Mouse (Mus musculus) hindbrain, embryonic 14.5 days (tissue): ENCODE measurements around the gene Brms1. TPM values are rescaled to one million over a fixed set of nuclear protein-coding genes. Genes with fewer than 3 reads are reported as not detected.
A peak's percentile ranks its signal among the peaks of the same experiment; 100 is the strongest.

Experiments used
- ATAC-seq: fragments of 200-750 bp; cut with Nextera tagmentation; 2 replicates; pipeline ENCODE4 v1.8.0; 2017; ENCODE audit warnings: moderate number of reproducible peaks, mild to moderate bottlenecking, moderate TSS enrichment, moderate library complexity; ENCODE audit not compliant: low FRiP score
- DNase-seq: peaks from one replicate; pipeline ENCODE4 v3.0.0-alpha.2; 2015; ENCODE audit warnings: low spot score
- H3K27ac ChIP-seq: fragments of 300-500 bp; sonication (generic); 2 replicates; pipeline ENCODE4 v1.5.1; 2014; ENCODE audit warnings: mild to moderate bottlenecking, moderate library complexity
- H3K27me3 ChIP-seq: fragments of 300-500 bp; sonication (generic); 2 replicates; pipeline ENCODE4 v1.6.1; 2014; ENCODE audit warnings: mild to moderate bottlenecking, low read length, mixed read lengths; ENCODE audit not compliant: control insufficient read depth, insufficient read depth
- H3K36me3 ChIP-seq: fragments of 300-500 bp; sonication (generic); replicated peaks from 2 replicates; pipeline ENCODE4 v1.6.1; 2014; ENCODE audit not compliant: control insufficient read depth, insufficient read depth
- H3K4me1 ChIP-seq: fragments of 300-500 bp; sonication (generic); replicated peaks from 2 replicates; pipeline ENCODE4 v1.6.1; 2014; ENCODE audit warnings: antibody characterized with exemption, low read length, mixed read lengths; ENCODE audit not compliant: control insufficient read depth, insufficient read depth
- H3K4me2 ChIP-seq: fragments of 300-500 bp; sonication (generic); replicated peaks from 2 replicates; pipeline ENCODE4 v1.6.1; 2014; ENCODE audit warnings: mild to moderate bottlenecking, moderate library complexity
- H3K4me3 ChIP-seq: fragments of 300-500 bp; sonication (generic); replicated peaks from 2 replicates; pipeline ENCODE4 v1.5.1; 2014; ENCODE audit warnings: mild to moderate bottlenecking, low read length
- H3K9ac ChIP-seq: fragments of 300-500 bp; sonication (generic); 2 replicates; pipeline ENCODE4 v1.6.1; 2014
- H3K9me3 ChIP-seq: fragments of 300-500 bp; sonication (generic); 2 replicates; pipeline ENCODE4 v1.6.1; 2016; ENCODE audit warnings: low read length; ENCODE audit not compliant: control insufficient read depth
- WGBS: fragments of 180-500 bp; shearing (Covaris S2); extraction: QIAGEN DNeasy Blood & Tissue Kit; methylation state at CpG from one replicate; pipeline ENCODE4 v1.1.7; 2014; 5-methylcytosine and 5-hydroxymethylcytosine counted together
- polyA plus RNA-seq: library from polyadenylated mRNA; unstranded; fragments of >200 nt; fragmentation: Nextera tagmentation; extraction: Ambion mirVana; gene quantifications from 2 replicates; pipeline ENCODE4 v1.2.1, GENCODE M21; 2014

The Brms1 gene
- polyA plus RNA-seq, 1 experiment from 2014 or later = 28.6 TPM

DNA sequence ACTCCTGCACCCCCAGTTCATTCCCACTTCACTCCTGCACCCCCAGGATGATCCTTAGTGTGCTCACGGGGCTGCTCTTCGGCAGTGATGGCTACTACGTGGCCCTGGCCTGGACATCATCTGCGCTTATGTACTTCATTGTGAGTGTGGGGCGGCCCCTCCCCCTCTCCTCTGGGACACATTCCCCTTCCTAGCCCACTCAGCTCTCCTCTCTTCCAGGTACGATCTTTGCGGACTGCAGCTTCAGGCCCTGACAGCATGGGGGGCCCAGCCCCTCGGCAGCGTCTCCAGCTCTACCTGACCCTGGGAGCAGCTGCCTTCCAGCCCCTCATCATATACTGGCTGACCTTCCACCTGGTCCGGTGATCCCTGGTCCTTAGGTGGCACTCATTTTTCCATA lies 50.9 kb downstream of the Brms1 start:
- peak overlapping the region; percentile 26; the same call in 1 of the 2 replicates for H3K9ac ChIP-seq
- H3K36me3 ChIP-seq = peaks cover 40% of the 10 kb centered on the region
- ATAC-seq (no peak), DNase-seq (no peak)
- no peak overlapping the region for H3K4me2 ChIP-seq
- no peaks in the 10 kb centered on the region for H3K27me3 ChIP-seq
- no peak overlapping the region for H3K27ac ChIP-seq
- peaks cover 52% of the 10 kb centered on the region for H3K4me1 ChIP-seq
- WGBS = 84% methylated on average over 10 of the region's 10 CpGs
- no peaks in the 10 kb centered on the region for H3K9me3 ChIP-seq
- H3K4me3 ChIP-seq = no peak overlapping the region

DNA sequence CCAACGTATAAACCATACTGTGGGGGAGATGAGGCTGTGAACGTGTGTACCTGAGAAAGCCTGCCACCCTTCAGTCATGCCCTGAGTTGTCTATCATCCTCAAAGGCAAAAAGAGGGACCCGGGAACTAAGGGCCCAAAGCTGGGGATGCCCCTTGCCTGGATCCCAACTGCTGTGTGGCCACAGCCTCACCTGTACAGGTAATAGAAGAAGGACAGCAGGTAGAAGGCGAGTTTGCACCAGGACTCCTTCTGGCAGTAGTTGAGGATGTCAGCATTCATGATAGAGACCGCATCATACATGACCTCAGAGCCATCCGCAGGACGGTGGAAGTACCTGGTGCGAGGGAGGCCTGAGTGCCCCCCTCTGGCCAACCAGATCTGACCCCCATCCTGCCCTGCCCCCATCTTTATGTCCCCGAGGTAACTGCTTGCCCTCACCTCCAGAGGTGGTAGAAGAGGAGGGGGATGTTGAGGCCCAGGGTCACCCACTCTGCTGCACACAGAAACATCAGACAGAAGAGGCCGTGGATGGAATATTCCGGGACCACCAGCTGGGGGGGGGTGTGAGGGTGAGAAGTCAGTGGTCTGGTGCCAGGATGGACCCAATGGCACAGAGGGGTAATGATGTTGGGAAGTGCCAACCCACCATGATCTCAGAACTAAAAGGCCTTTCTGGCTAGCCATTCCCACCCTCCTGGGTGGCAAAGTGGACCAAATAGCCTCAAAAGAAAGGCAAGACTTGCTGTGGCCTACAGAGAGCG lies 52.5 kb downstream of the Brms1 start:
- Histone ChIP-seq H3K4me2 (peak overlapping the region; percentile 56), H3K9me3 (no peaks in the 10 kb centered on the region), H3K9ac (peak overlapping the region; percentile 50), H3K4me3 (peak overlapping the region; percentile 69), H3K36me3 (peaks cover 40% of the 10 kb centered on the region), H3K4me1 (peaks cover 50% of the 10 kb centered on the region), H3K27ac (peak overlapping the region; percentile 96), H3K27me3 (no peaks in the 10 kb centered on the region)
- DNase-seq (no peak), ATAC-seq (no peak)
- WGBS = 77% methylated on average over 12 of the region's 12 CpGs

DNA sequence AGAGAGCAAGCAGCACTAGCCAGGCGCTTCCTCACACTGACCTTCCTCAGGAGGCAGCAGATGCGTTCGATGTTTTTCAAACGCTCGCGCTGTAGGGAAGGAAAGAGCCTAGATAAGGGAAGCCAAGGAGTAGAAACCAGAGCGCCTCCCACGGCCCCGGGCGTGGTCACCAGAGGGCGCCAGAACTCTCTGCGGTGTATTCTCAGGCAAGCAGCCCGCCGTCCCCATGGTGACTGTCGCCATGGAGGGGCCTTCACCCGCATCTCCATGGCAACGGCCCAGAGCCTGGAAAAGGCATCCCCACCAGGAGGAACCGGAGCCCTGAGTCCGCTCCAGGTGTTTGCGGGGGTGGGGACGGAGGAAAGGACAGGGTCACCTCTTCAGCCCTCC lies 53.1 kb downstream of the Brms1 start:
- Histone ChIP-seq H3K9ac (peak overlapping the region; percentile 99), H3K4me3 (peak overlapping the region; percentile 69)
- ATAC-seq = peak; percentile 51

DNA sequence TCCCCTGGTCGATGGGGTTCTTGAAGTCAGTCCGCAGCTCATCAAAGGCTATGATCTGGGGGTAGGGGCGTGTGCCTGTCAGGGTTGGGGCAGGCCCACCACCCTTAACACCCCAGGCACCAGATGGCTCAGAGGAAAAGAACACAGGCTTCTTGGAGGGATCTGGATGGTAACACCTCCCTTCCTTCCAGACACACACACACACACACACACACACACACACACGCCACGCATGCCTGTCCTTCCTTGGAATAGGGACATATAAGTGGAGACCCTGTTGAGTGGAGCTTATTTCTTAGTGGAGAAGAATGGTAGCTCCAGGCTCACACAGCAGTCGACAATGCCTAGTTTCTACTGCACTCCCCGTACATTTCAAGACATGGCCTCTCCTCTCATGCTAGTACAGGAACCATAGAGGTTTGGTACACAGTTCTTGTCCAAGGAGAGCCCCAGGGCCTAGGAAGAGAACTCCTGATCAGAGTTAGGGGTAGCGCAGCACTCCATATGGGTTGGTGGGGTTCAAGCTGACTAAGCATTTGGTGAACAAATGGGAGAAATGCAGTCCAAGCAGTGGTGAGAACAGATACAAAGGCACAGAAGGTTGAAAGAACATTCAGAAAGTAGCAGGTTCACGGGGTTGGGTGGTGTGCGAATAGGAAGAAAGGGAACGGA lies 53.7 kb downstream of the Brms1 start:
- H3K9ac ChIP-seq = peak overlapping the region; percentile 99
- WGBS = 26% methylated on average over 11 of the region's 11 CpGs
- no peaks in the 10 kb centered on the region for H3K9me3 ChIP-seq
- H3K36me3 ChIP-seq = peaks cover 46% of the 10 kb centered on the region
- DNase-seq (no peak), ATAC-seq (no peak)
- H3K4me2 ChIP-seq = peak overlapping the region; percentile 56
- no peaks in the 10 kb centered on the region for H3K27me3 ChIP-seq
- peak overlapping the region; percentile 96 for H3K27ac ChIP-seq
- peaks cover 49% of the 10 kb centered on the region for H3K4me1 ChIP-seq
- peak overlapping the region; percentile 69 for H3K4me3 ChIP-seq

More for the DNA sequence above, 53.1 kb downstream of the Brms1 start:
- Histone ChIP-seq H3K9me3 (no peaks in the 10 kb centered on the region), H3K27me3 (no peaks in the 10 kb centered on the region), H3K36me3 (peaks cover 40% of the 10 kb centered on the region), H3K27ac (peak overlapping the region; percentile 96), H3K4me1 (peaks cover 52% of the 10 kb centered on the region), H3K4me2 (peak overlapping the region; percentile 56)
- DNase-seq = peak; percentile 93
- WGBS = under 1% methylated on average over 20 of the region's 21 CpGs

DNA sequence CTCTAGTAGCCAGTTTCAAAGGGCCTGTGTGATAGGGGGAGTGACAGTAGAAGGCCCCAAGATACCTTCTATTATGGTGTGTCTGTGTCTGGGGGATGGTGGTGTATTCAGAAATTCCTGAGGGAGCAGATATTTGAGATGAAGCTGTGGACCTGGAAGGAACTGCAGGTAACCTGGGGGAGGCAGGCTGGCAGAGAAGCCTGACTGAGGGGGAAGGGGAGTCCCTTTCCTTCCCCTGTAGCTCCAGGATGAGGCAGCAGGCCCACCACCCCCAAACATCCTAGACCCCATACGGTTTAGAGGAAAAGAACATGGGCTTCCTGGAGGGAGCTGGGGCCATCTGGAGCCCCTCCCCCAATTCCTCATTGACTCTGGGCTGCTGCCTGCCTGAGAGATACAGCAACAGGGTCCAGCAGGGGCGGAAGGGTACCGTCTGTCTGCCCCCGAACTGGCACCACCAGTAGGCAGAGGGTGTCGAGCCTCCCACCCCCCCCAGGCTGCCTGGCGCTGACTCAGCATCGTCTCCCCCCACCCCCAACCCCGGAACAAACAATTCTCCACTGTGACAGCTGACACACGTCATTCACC lies 54.8 kb downstream of the Brms1 start:
- peak overlapping the region; percentile 56 for H3K4me2 ChIP-seq
- WGBS = 6% methylated on average over 9 of the region's 9 CpGs
- no peaks in the 10 kb centered on the region for H3K9me3 ChIP-seq
- H3K4me1 ChIP-seq = peaks cover 49% of the 10 kb centered on the region
- no peak for DNase-seq
- H3K4me3 ChIP-seq = peak overlapping the region; percentile 69
- H3K27me3 ChIP-seq = no peaks in the 10 kb centered on the region
- ATAC-seq = no peak
- H3K27ac ChIP-seq = peak overlapping the region; percentile 96
- H3K9ac ChIP-seq = peak overlapping the region; percentile 99
- H3K36me3 ChIP-seq = peaks cover 48% of the 10 kb centered on the region

DNA sequence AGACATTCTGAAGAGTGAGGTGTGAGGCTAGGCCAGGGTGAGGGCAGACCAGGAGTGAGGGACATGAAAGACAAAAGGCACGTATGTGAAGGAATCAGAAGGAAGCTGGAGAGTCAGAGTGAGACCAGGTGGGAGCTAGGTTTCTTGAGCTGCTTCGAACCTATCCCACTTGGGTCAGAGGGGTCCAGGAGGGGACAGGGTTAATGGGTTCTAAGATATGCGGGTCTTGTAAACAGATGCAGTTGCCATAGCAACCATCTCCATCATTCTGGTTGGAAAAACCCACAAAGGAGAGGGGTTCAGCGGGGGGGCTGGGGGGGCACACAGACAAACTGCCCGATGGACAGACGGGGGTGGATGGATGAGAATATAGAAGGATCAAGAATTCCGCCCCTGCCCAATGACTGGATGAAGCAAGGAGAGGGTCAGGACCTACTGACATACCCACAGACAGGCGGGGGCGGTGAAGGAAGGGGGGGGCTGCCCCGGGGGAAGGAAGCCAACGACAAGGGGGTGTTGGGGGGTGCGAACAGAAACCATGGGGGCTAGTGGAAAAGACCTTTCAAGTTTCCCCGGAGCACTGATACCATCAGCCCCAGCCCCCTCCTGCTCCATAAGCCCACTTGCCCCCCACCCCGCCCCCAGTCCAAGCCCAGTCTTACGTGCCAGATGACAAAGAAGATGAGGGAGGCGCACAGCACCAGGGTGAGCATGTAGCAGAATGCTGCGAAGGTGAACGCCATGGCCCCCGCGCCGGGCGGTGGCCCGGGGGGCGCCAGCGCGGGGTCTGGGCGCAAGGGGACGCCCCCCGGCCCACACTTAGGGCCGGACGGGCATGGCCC lies 56.6 kb downstream of the Brms1 start:
- ATAC-seq (peak; percentile 15; the same call in 1 of the 2 replicates), DNase-seq (peak; percentile 58)
- peak overlapping the region; percentile 99 for H3K9ac ChIP-seq
- H3K27ac ChIP-seq = peak overlapping the region; percentile 96
- no peaks in the 10 kb centered on the region for H3K27me3 ChIP-seq
- peaks cover 48% of the 10 kb centered on the region for H3K36me3 ChIP-seq
- peak overlapping the region; percentile 56 for H3K4me2 ChIP-seq
- 1% methylated on average over 28 of the region's 31 CpGs for WGBS
- H3K4me1 ChIP-seq = peaks cover 49% of the 10 kb centered on the region
- H3K4me3 ChIP-seq = peak overlapping the region; percentile 69
- no peaks in the 10 kb centered on the region for H3K9me3 ChIP-seq

DNA sequence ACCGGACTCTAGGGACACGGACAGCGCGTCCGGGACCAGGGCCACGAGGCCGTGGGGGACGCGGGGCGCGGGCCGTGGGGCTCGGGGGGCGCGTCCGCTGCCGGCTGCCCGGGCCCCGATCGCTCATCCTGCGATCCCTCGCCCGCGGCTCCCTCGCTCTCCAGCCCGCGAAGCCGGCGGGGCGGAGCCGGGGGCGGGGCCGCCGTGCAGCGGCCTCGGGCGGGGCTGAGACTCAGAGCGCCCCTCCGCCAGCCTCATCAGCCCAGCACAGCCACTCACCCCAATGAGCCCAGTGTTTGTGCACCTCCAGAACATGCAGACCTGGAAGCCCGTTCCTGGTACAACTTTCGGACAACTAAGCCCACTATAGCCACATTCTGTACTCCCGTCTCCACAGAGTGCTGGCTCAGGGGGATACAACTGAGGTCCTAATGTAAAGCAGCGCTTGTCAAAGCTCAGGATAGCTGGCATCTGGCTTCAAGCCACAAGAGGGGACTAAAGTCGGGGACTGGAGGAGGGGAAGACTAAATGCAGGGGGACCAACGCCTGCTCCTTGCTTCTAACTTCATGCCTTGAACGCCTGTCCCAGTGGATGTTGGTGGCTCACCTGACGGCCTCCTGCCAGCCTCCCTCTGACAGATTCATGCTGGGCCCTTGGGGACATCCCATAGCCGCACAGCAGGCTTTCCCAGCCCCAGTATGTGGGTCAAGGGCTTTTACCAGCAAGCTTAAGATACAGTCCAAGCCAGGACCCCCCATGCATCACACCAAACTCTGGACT lies 57.4 kb downstream of the Brms1 start, which contains the start of gene Cnih2:
Cnih2 (minus strand) TSS at position 159 of the 781 bp plus-strand sequence.
- Histone ChIP-seq H3K9me3 (no peaks in the 10 kb centered on the region), H3K27ac (peak within 1 kb of the TSS; percentile 96), H3K9ac (peak within 1 kb of the TSS; percentile 99), H3K27me3 (no peaks in the 10 kb centered on the region), H3K36me3 (peaks cover 48% of the 10 kb centered on the region), H3K4me2 (peak within 1 kb of the TSS; percentile 56), H3K4me1 (peaks cover 43% of the 10 kb centered on the region), H3K4me3 (peak within 1 kb of the TSS; percentile 69)
- peak; percentile 70 for ATAC-seq
- peak; percentile 79 for DNase-seq
- 1% methylated on average over 21 of the region's 48 CpGs for WGBS
